Mouse (Mus musculus) MEL (cell line): Measurements from ENCODE around the gene AC109138.7. TPM values are rescaled to one million over a fixed set of nuclear protein-coding genes. Genes with fewer than 3 reads are reported as not detected.

Source experiments
- DNase-seq: peaks from one replicate; pipeline ENCODE4 v3.0.0; 2011; ENCODE audit warnings: low read depth, low spot score
- H3K27ac ChIP-seq: 2 replicates; pipeline ENCODE4 v1.5.1; 2012; ENCODE audit warnings: low read depth, mild to moderate bottlenecking, control low read depth, low read length, moderate library complexity; ENCODE audit not compliant: control insufficient read depth
- H3K27me3 ChIP-seq, 2 experiments: fragments of 150-350 bp in 1 of 2; sonication (generic) in 1 of 2; 2 replicates each; pipeline ENCODE4 v1.6.1; 2012; ENCODE audit warnings: low read length in 2 of 2, mild to moderate bottlenecking in 2 of 2, improper control_type of control experiment in 1 of 2, moderate library complexity in 1 of 2; ENCODE audit not compliant: insufficient read depth in 2 of 2, control insufficient read depth in 1 of 2
- H3K36me3 ChIP-seq, 2 experiments: 2 replicates each; pipeline ENCODE4 v1.6.1; 2012 to 2014; ENCODE audit warnings: low read length in 2 of 2, improper control_type of control experiment in 1 of 2, inconsistent platforms in 1 of 2, mild to moderate bottlenecking in 1 of 2; ENCODE audit not compliant: insufficient read depth in 2 of 2, control insufficient read depth in 1 of 2
- H3K4me1 ChIP-seq, 2 experiments: fragments of 150-350 bp in 1 of 2; sonication (generic) in 1 of 2; 2 replicates each; pipeline ENCODE4 v1.6.1; 2012; ENCODE audit warnings: low read length in 2 of 2, improper control_type of control experiment in 1 of 2, mild to moderate bottlenecking in 1 of 2; ENCODE audit not compliant: insufficient read depth in 2 of 2, control insufficient read depth in 1 of 2
- H3K4me3 ChIP-seq, 2 experiments: fragments of 150-350 bp in 1 of 2; sonication (generic) in 1 of 2; 2 replicates each; pipeline ENCODE4 v1.5.1; 2012; ENCODE audit warnings: low read depth in 2 of 2, low read length in 2 of 2, mild to moderate bottlenecking in 2 of 2, moderate library complexity in 2 of 2, control low read depth in 1 of 2, improper control_type of control experiment in 1 of 2; ENCODE audit not compliant: control insufficient read depth in 1 of 2, insufficient read depth in 1 of 2
- H3K79me2 ChIP-seq: 2 replicates; pipeline ENCODE4 v1.6.1; 2012; ENCODE audit warnings: mild to moderate bottlenecking, low read length, moderate library complexity; ENCODE audit not compliant: control insufficient read depth, poor library complexity, insufficient read depth
- H3K9ac ChIP-seq: 2 replicates; pipeline ENCODE4 v1.6.1; 2012; ENCODE audit warnings: low read depth, mild to moderate bottlenecking, control low read depth, low read length, moderate library complexity; ENCODE audit not compliant: control insufficient read depth, poor library complexity, severe bottlenecking
- H3K9me3 ChIP-seq: fragments of 150-350 bp; sonication (generic); replicated peaks from 2 replicates; pipeline ENCODE4 v1.6.1; 2012; ENCODE audit warnings: mild to moderate bottlenecking, low read length, improper control_type of control experiment, moderate library complexity; ENCODE audit not compliant: insufficient read depth
- BHLHE40 ChIP-seq: IDR thresholded peaks from 2 replicates; pipeline ENCODE4 v1.6.1; 2012; ENCODE audit warnings: low read depth, mild to moderate bottlenecking, inconsistent platforms, low read length, improper control_type of control experiment, borderline replicate concordance
- CHD1 ChIP-seq: IDR thresholded peaks from 2 replicates; pipeline ENCODE4 v1.6.1; 2012; ENCODE audit warnings: low read depth, mild to moderate bottlenecking, inconsistent platforms, low read length, improper control_type of control experiment
- CHD2 ChIP-seq: IDR thresholded peaks from 2 replicates; pipeline ENCODE4 v1.6.1; 2011; ENCODE audit warnings: low read length, improper control_type of control experiment
- E2F4 ChIP-seq: IDR thresholded peaks from 2 replicates; pipeline ENCODE4 v1.6.1; 2011; ENCODE audit warnings: low read depth, low read length, improper control_type of control experiment, borderline replicate concordance
- EP300 ChIP-seq, 2 experiments: IDR thresholded peaks; 2 replicates each; pipeline ENCODE4 v1.6.1; 2011; ENCODE audit warnings: improper control_type of control experiment in 2 of 2, low read length in 2 of 2, low read depth in 1 of 2, mild to moderate bottlenecking in 1 of 2
- GABPA ChIP-seq: IDR thresholded peaks from 2 replicates; pipeline ENCODE4 v1.6.1; 2012; ENCODE audit warnings: low read depth, mild to moderate bottlenecking, inconsistent platforms, low read length, improper control_type of control experiment, moderate library complexity
- GATA1 ChIP-seq: IDR thresholded peaks from 2 replicates; pipeline ENCODE4 v1.6.1; 2011; ENCODE audit warnings: low read depth, low read length, improper control_type of control experiment
- HCFC1 ChIP-seq: IDR thresholded peaks from 2 replicates; pipeline ENCODE4 v1.6.1; 2012; ENCODE audit warnings: low read depth, mild to moderate bottlenecking, inconsistent platforms, low read length, improper control_type of control experiment, moderate library complexity
- MAZ ChIP-seq: IDR thresholded peaks from 2 replicates; pipeline ENCODE4 v1.6.1; 2012; ENCODE audit warnings: low read depth, mild to moderate bottlenecking, inconsistent platforms, low read length, improper control_type of control experiment
- MEF2A ChIP-seq: IDR thresholded peaks from 2 replicates; pipeline ENCODE4 v1.6.1; 2014; ENCODE audit warnings: low read depth, mild to moderate bottlenecking, inconsistent platforms, low read length, improper control_type of control experiment; ENCODE audit not compliant: poor library complexity, insufficient replicate concordance, severe bottlenecking; ENCODE audit errors: extremely low read depth
- MYC ChIP-seq: IDR thresholded peaks from 2 replicates; pipeline ENCODE4 v1.6.1; 2011; ENCODE audit warnings: low read depth, mild to moderate bottlenecking, low read length, improper control_type of control experiment, moderate library complexity
- NELFE ChIP-seq: IDR thresholded peaks from 2 replicates; pipeline ENCODE4 v1.6.1; 2011; ENCODE audit warnings: low read depth, low read length, improper control_type of control experiment
- POLR2A ChIP-seq, 2 experiments: IDR thresholded peaks; 2 replicates each; pipeline ENCODE4 v1.6.1; 2011 to 2012; ENCODE audit warnings: low read length in 2 of 2, mild to moderate bottlenecking in 2 of 2, control low read depth in 1 of 2, improper control_type of control experiment in 1 of 2, low read depth in 1 of 2, moderate library complexity in 1 of 2; ENCODE audit not compliant: control insufficient read depth in 1 of 2, insufficient read depth in 1 of 2, poor library complexity in 1 of 2
- SMC3 ChIP-seq: IDR thresholded peaks from 2 replicates; pipeline ENCODE4 v1.6.1; 2011; ENCODE audit warnings: low read depth, low read length, improper control_type of control experiment
- TAL1 ChIP-seq: IDR thresholded peaks from 2 replicates; pipeline ENCODE4 v1.6.1; 2012; ENCODE audit warnings: mild to moderate bottlenecking, inconsistent platforms, low read length, moderate library complexity, mixed read lengths
- TBP ChIP-seq: IDR thresholded peaks from 2 replicates; pipeline ENCODE4 v1.8.0; 2011; ENCODE audit warnings: low read depth, low read length, improper control_type of control experiment
- TCF12 ChIP-seq: IDR thresholded peaks from 2 replicates; pipeline ENCODE4 v1.6.1; 2014; ENCODE audit warnings: low read depth, mild to moderate bottlenecking, inconsistent platforms, low read length, improper control_type of control experiment, moderate library complexity
- UBTF ChIP-seq: IDR thresholded peaks from 2 replicates; pipeline ENCODE4 v1.6.1; 2012; ENCODE audit warnings: low read depth, mild to moderate bottlenecking, inconsistent platforms, low read length, improper control_type of control experiment, moderate library complexity, borderline replicate concordance; ENCODE audit not compliant: insufficient read depth
- ZC3H11A ChIP-seq: IDR thresholded peaks from 2 replicates; pipeline ENCODE4 v1.6.1; 2012; ENCODE audit warnings: low read depth, mild to moderate bottlenecking, inconsistent platforms, low read length, improper control_type of control experiment
- ZKSCAN1 ChIP-seq: IDR thresholded peaks from 2 replicates; pipeline ENCODE4 v1.6.1; 2012; ENCODE audit warnings: low read depth, mild to moderate bottlenecking, inconsistent platforms, low read length, improper control_type of control experiment, moderate library complexity
- polyA plus RNA-seq, 2 experiments: library from polyadenylated mRNA; stranded (reverse) in 1 of 2; unstranded in 1 of 2; fragments of >175 nt in 1 of 2; fragments of >200 nt in 1 of 2; gene quantifications; 2 replicates each; pipeline versions ENCODE4 v1.2.1 to v1.2.4; 2012; ENCODE audit warnings: low replicate concordance in 2 of 2, low read depth in 1 of 2; ENCODE audit not compliant: insufficient read length in 2 of 2, insufficient read depth in 1 of 2, missing spikeins in 1 of 2
- total RNA-seq: library from RNA; depleted of rRNA; stranded (reverse); fragments of 300-350 nt; gene quantifications from 2 replicates; pipeline ENCODE4 v1.2.3, GENCODE M21; 2012

AC109138.7 gene
- total and polyA plus RNA-seq, 3 experiments, result not detected

DNA sequence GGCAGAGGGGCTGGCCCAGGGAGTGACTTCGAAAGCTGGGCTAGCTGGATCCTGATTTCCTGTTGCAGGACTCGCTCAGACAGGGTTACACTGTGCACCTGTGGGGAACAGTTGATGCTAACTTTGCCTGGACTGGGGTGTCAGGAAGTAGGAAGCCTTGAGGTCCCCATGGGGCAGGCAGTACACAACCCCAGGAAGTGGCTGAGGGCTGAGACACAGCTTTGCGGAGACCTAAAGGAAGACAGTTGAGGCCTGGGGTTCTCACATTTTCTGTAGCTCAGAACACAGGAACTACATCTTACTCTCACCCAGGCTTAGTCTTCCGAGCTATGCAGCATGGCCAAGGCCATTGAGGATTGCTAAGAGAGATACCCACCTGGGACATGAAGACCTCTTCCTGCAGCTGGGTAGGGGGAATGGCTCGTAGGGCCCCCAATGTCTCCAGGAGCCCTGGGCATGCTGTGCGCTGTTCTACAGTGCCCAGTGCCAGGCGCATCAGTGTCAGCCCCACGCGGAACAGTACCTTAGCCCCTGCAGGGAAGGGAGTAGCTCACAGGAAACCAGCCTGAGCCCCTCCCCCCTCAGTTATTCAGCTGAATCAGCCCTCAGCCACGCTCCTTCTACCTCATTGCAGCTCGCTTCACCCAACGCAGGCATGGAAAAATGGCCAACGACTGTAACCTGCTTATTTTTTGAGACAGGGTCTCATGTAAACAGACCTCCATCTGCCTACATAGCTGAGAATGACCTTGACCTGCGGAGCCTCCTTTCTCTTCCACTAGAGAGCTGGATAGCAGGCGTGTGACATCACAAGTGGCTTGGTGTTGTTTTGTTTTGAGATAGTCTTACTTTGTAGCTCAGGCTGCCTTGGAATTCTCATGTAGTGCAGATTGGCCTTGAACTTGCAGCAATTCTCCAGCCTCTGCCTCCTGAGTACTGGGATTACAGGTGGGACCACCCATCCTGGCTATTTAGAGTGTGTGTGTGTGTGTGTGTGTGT lies 28.9 kb upstream of the AC109138.7 start:
- H3K4me3 ChIP-seq, result no peak overlapping the region
- no peak overlapping the region for H3K9ac ChIP-seq
- no peaks in the 10 kb centered on the region for H3K27me3 ChIP-seq
- no peak overlapping the region for H3K27ac ChIP-seq
- H3K9me3 ChIP-seq, result no peaks in the 10 kb centered on the region
- no peak for TF ChIP-seq GABPA
- no peak for TF ChIP-seq GATA1
- TF ChIP-seq SMC3, result no peak
- TF ChIP-seq CHD1, result no peak
- no peak for TF ChIP-seq ZC3H11A
- TF ChIP-seq TAL1, result no peak
- no peak for TF ChIP-seq TCF12
- TF ChIP-seq ZKSCAN1, result no peak
- no peak for TF ChIP-seq MEF2A
- H3K4me1 ChIP-seq, result peaks cover 0 to 2% of the 10 kb centered on the region in 2 experiments; a peak in 2 of 4 replicates
- peaks cover 0 to 4% of the 10 kb centered on the region in 2 experiments; a peak in 2 of 4 replicates for H3K36me3 ChIP-seq
- H3K79me2 ChIP-seq, result no peaks in the 10 kb centered on the region
- DNase-seq, result no peak

DNA sequence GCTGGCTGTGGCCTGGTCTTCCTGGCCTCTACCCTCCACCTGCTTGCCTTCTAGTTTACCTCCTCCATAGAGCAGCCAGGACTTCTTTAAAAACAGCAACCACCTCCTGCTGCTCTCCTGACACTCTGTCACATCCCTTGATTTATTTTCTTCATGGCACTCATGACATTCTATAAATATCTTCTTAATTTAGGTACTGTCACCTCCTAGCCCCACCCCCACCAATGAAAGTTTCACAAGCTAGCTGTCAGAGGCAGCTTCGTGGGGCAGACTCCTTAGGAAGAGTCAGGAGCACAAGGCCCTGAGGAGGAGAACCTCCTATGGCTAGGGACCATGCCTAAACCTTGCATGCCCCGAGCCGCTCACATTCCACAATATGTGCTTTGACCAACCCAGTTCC lies 26.9 kb upstream of the AC109138.7 start:
- Histone ChIP-seq H3K4me3 (no peak overlapping the region), H3K79me2 (peaks cover 9% of the 10 kb centered on the region), H3K36me3 (peaks cover 0 to 4% of the 10 kb centered on the region in 2 experiments; a peak in 2 of 4 replicates), H3K27me3 (no peaks in the 10 kb centered on the region), H3K9me3 (no peaks in the 10 kb centered on the region), H3K4me1 (peaks cover 2 to 4% of the 10 kb centered on the region in 2 experiments; a peak in 2 of 4 replicates), H3K27ac (no peak overlapping the region), H3K9ac (no peak overlapping the region)
- TF ChIP-seq TBP (no peak), GABPA (no peak), CHD2 (no peak), MAZ (no peak), EP300 (IDR thresholded peaks at IDR 0.05; ENCODE audit: low read depth in 1 of 2, low read length in 2 of 2) (no peak), UBTF (no peak), HCFC1 (no peak), E2F4 (no peak), MYC (no peak), NELFE (no peak), BHLHE40 (no peak), POLR2A (IDR thresholded peaks at IDR 0.05; ENCODE audit: control insufficient read depth in 1 of 2, insufficient read depth in 1 of 2, low read depth in 1 of 2, low read length in 2 of 2, poor library complexity in 1 of 2) (no peak)
- no peak for DNase-seq
